In genomic region chr5:106966443-106966842, GRCm38 (mm10) we compare ENCODE assay signal across 12 mouse cellular contexts. TPM values are rescaled to one million over a fixed set of nuclear protein-coding genes. Genes with fewer than 3 reads are reported as not detected.
"Had no signal": no experiment of that assay in that cellular context is flagged by ENCODE, and none has a peak within 500 bp of the region (broad histone marks: within the 10 kb centered on the region; RNA-seq: fewer than 3 reads in every experiment).

No protein-coding gene starts in this region.

- H3K4me3 ChIP-seq: intestine, embryonic 15.5 days; limb, embryonic 15.5 days; lung, embryonic 15.5 days; midbrain, embryonic 15.5 days; neural tube, embryonic 12.5 days had no signal

- H3K27me3 ChIP-seq: intestine, embryonic 15.5 days; limb, embryonic 15.5 days; lung, embryonic 15.5 days; midbrain, embryonic 15.5 days; neural tube, embryonic 12.5 days had no signal

- ATAC-seq: intestine, embryonic 15.5 days; midbrain, embryonic 15.5 days had no signal

- H3K27ac ChIP-seq: intestine, embryonic 15.5 days; limb, embryonic 15.5 days; lung, embryonic 15.5 days; midbrain, embryonic 15.5 days; neural tube, embryonic 12.5 days; stomach, postnatal 0 days had no signal

- H3K4me2 ChIP-seq: intestine, embryonic 15.5 days; limb, embryonic 15.5 days; midbrain, embryonic 15.5 days; neural tube, embryonic 12.5 days had no signal

- H3K9ac ChIP-seq: intestine, embryonic 15.5 days; limb, embryonic 15.5 days; lung, embryonic 15.5 days; midbrain, embryonic 15.5 days; neural tube, embryonic 12.5 days had no signal

- DNase-seq: kidney, adult 18-20 months; kidney, postnatal 10 days; layer of hippocampus, postnatal 36 days; lung, postnatal 36 days; thymus, postnatal 4 days had no signal

- H3K9me3 ChIP-seq: intestine, embryonic 15.5 days; limb, embryonic 15.5 days; lung, embryonic 15.5 days; midbrain, embryonic 15.5 days; neural tube, embryonic 12.5 days had no signal

RNA-seq across cellular contexts. Expression of gene Hfm1, which starts 40.3 kb away (rescaled TPM):
- polyA plus RNA-seq: large intestine, adult 2 months had no signal
